Mouse (Mus musculus) embryonic fibroblast, embryonic 13.5 days (primary cell): ENCODE data around the gene Hspb8. TPM values are rescaled to one million over a fixed set of nuclear protein-coding genes. Genes with fewer than 3 reads are reported as not detected.

Experiments
- H3K27ac ChIP-seq: 2 replicates; pipeline ENCODE4 v1.5.1; 2012; ENCODE audit warnings: low read length, control low read depth, inconsistent platforms; ENCODE audit not compliant: insufficient read depth
- H3K4me1 ChIP-seq: 2 replicates; pipeline ENCODE4 v1.6.1; 2011; ENCODE audit warnings: low read length; ENCODE audit not compliant: control insufficient read depth, insufficient read depth
- H3K4me3 ChIP-seq: 2 replicates; pipeline ENCODE4 v1.5.1; 2011; ENCODE audit warnings: mild to moderate bottlenecking, control low read depth, low read length; ENCODE audit not compliant: insufficient read depth
- CTCF ChIP-seq: IDR thresholded peaks from 2 replicates; pipeline ENCODE4 v1.5.1; 2011; ENCODE audit warnings: mild to moderate bottlenecking, control low read depth, low read length, moderate library complexity, borderline replicate concordance; ENCODE audit not compliant: insufficient read depth
- POLR2A ChIP-seq: IDR thresholded peaks from 2 replicates; pipeline ENCODE4 v1.6.1; 2011; ENCODE audit warnings: low read depth, mild to moderate bottlenecking, control low read depth, low read length, moderate library complexity
- polyA plus RNA-seq: library from polyadenylated mRNA; stranded (reverse); fragments of >200 nt; gene quantifications from 2 replicates; pipeline ENCODE4 v1.2.4, GENCODE M21; 2011; ENCODE audit warnings: low read depth; ENCODE audit not compliant: missing spikeins, insufficient read length

Hspb8 gene
- polyA plus RNA-seq, 1 experiment = 46.5 TPM

DNA sequence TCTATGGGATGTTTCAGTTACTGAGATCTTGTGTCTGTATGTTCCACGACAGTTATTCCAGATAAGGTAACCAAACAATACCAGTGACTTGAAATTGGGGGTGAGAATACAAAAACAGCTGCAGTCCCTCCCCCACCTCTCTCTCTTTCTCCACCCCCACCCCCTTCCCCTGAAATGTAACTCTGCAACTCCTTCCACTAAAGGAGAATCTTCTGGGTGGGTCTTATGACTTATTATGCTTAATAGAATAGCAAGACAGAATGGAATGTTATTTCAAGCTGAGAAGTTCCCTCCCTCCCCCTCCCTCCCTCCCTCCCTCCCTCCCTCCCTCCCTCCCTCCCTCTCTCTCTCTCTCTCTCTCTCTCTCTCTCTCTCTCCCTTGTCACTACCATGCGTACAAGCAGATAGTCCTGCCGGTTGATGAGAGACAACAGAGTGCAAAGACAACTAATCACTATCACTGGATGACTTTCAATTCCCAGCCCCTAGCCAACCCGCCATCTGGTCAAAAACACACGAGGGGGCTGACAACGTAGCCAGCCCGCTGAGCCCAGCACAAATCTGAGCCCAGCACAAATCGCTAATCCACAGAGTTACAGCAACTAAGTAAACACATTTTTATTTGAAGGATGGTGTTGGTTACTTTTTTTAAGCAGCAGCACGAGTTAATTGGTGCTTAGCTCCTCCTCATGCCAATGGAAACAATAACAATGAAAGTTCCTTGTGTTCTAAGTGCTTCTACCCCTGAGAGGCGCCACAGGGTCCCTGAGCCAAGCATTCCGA, 25.9 kb upstream of the Hspb8 start:
- H3K4me3 ChIP-seq = no peak overlapping the region
- 0 out of 2 replicates have a peak overlapping the region, but pooled peaks have one; percentile 42 for H3K27ac ChIP-seq
- TF ChIP-seq POLR2A = no peak
- TF ChIP-seq CTCF = no peak
- H3K4me1 ChIP-seq = peaks cover 3% of the 10 kb centered on the region

DNA sequence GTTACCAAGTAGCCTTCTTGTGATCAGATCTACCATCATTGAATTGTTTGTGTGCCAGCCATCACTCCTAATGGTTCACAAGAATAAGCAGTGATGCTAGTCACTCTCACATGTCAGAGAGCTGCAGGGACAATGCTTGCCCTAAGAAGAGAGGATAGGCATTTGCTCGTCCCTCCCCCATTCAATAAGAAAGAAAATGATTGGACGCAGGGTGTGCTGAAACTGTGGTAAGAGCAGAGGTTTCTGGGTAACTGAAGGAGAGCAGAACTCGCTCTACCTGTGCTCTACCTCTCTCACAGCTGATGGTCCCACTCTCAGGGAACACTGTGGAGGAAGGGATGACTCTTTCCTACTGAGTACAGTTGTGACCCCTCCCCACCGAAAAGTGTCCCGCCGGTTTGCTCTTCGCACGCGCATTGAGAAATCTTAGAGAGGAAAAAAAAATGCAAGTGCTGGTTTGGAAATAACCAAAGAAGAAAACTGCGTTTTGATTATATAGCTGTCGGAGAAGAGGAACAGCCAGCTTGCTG, 25.2 kb upstream of the Hspb8 start:
- no peak overlapping the region for H3K4me3 ChIP-seq
- TF ChIP-seq CTCF (no peak), POLR2A (no peak)

DNA sequence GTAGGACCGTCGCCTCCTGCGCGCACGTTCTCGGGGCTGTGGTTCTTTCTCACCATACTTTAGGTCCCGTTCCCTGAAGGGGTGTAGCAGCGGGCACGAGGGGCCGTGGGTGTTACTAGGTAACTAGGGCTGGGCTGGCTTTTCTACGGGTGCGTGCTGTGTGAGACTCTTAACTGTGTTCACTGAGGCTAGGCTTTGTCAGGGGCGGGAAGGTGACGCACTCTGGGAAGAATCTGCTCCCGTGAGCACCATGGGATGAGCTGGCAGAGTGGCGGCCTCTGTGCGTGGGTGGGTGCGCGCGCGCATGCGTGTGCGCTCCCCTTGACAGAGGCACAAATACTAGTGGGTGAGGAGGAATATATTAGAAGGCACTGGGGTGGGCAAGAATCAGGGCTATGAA, 23.9 kb upstream of the Hspb8 start:
- H3K4me1 ChIP-seq = peaks cover 3% of the 10 kb centered on the region
- peak overlapping the region; percentile 38; the same call in 1 of the 2 replicates for H3K27ac ChIP-seq
- peak overlapping the region; percentile 14 for H3K4me3 ChIP-seq
- peak; percentile 54 for TF ChIP-seq POLR2A
- TF ChIP-seq CTCF = no peak

More for the DNA sequence above, 25.2 kb upstream of the Hspb8 start:
- peaks cover 3% of the 10 kb centered on the region for H3K4me1 ChIP-seq
- peak overlapping the region; percentile 42; the same call in 1 of the 2 replicates for H3K27ac ChIP-seq

DNA sequence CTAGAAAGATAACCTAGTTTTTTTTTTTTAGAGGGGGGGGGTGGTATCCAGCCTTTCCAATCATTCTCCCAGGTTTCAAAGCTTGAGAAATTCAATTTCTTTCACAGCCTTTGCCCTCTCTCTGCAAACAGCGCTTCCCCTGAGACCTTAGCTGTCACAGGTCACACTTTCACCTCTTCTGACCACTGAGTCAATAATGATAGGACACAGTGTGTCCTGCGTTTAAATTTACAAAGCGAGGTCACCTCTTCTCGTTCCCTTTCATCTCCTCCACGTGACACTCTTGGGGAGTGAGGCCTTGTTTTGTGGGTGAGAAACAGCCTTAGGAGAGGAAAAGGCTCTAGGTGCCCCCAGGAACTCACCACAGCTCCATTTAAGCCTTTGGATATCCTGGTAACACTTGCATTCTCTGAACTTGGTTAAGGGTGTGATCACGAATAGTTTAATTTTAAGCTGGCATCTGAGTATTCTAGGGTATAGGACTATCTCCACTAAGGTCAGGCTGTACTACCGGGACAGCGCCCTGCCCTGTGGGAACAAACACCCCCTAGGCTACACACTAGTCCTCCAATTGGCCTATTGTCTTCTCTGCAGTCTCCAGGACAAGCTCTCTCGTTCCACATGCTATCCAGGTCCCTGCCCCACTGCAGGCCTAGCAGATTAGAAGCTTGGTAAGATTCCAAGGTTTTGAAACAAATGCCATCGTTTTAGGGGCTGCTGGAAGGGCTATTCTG, 23.1 kb upstream of the Hspb8 start:
- Histone ChIP-seq H3K4me1 (peaks cover 3% of the 10 kb centered on the region), H3K4me3 (peak overlapping the region; percentile 14), H3K27ac (peak overlapping the region; percentile 38; the same call in 1 of the 2 replicates)
- TF ChIP-seq CTCF = no peak
- no peak for TF ChIP-seq POLR2A

DNA sequence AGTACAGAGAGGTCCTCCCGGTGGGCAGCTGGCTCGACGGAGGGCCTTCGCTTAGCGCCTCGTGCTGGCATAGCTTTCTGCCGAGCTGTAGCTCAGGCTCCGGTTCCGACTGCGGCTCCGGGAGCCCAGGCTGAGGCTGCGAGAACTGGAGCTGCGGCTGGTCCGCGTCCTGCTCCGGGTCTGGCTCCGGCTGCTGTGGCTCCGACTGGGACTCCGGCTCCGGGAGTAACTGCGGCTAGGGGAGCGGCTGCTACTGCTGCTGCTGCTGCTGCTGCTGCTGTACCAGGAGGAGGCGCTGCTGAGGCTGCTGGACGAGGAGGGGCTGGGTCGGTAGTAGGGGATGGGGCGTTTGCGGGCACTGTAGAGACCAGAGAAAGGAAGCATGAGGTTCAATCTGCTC, 21.9 kb upstream of the Hspb8 start:
- Histone ChIP-seq H3K4me3 (no peak overlapping the region), H3K27ac (no peak overlapping the region), H3K4me1 (peaks cover 5% of the 10 kb centered on the region)
- no peak for TF ChIP-seq CTCF
- TF ChIP-seq POLR2A = no peak

DNA sequence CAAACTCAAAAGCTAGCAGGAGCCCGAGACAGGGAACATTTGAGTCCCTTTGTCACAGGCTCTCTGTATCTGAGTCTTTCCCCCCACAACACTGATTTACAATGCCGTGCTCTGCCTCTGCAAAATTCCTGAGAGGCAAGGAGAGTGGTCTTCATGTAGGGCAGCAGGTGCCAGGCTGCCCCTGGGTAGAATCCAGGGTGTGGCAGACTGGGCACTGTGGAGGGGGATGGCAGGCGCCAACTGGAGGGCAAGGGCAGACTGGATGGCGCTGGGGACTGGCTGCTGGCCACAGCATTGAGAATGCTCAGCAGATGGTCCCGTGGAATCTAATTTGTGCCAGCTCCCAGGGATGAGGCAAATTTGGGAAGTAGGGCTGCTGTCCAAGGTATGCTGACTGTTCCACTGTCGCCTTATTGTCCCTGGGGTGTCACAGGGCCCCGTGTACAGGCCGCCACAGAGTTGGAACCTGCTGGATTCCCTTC, 20.8 kb upstream of the Hspb8 start:
- H3K4me3 ChIP-seq = no peak overlapping the region
- TF ChIP-seq POLR2A = no peak
- TF ChIP-seq CTCF = no peak
- peaks cover 5% of the 10 kb centered on the region for H3K4me1 ChIP-seq
- no peak overlapping the region for H3K27ac ChIP-seq

DNA sequence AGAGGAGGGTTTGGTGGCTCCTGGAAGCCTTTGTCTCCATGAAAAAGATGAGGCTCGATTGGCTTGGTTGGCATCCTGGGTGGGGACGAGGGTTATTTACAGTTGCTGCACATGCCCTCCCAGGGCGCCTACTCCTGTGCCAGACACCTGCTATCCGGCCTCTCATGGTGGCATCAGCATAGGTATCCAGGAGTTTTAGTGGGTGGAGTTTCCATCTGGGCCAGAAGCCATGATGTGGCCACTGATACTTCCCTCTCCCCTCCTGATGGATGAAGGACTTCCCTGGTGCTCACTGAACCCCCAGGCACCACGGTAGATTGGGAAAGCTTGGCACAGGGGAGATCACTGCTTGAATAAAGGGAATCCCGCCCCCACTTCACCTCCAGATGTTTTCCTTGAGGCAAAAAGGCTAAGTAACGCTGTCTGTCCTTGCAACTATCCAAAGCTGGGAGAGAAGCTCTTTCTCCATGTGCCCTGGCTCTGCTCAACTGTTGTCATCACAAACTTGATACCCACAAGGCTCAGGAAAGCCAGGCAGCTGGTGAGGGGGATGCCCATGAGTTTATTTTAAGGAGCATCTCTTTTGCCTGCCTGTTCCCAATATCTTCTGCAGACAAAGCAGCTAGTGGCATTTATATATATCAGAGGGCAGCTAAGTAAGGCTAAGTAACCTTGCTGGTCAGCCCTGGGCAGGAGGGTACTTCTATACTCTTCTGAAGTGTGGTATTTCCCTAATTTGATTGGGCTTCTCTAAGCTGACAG, 20.2 kb upstream of the Hspb8 start:
- no peak overlapping the region for H3K4me3 ChIP-seq
- H3K27ac ChIP-seq = no peak overlapping the region
- H3K4me1 ChIP-seq = peaks cover 4% of the 10 kb centered on the region
- TF ChIP-seq POLR2A (no peak), CTCF (no peak)

DNA sequence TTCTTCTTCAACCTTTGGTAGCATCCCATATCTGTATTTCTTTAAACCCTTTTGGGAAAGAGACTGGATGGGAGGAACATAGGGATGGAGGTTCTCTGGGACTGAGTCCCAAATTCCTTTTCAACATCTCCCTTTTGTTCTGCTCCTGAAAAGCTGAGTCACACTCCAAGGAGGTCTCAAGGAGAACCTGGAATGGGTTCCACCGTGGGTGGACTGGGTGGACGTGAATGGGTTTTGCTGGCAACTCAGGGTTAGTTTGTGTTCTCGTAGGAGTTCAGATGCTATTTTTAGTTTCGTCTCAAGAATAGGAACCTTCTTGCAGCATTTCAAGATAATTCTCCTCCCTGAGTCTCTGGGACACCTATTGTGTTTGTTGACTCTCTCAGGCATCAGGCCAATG, 17.6 kb upstream of the Hspb8 start:
- no peak overlapping the region for H3K4me3 ChIP-seq
- H3K4me1 ChIP-seq = 0 out of 2 replicates have a peak, but pooled peaks cover 2% of the 10 kb centered on the region
- H3K27ac ChIP-seq = peak overlapping the region; percentile 16; the same call in 1 of the 2 replicates
- no peak for TF ChIP-seq POLR2A
- TF ChIP-seq CTCF = no peak

DNA sequence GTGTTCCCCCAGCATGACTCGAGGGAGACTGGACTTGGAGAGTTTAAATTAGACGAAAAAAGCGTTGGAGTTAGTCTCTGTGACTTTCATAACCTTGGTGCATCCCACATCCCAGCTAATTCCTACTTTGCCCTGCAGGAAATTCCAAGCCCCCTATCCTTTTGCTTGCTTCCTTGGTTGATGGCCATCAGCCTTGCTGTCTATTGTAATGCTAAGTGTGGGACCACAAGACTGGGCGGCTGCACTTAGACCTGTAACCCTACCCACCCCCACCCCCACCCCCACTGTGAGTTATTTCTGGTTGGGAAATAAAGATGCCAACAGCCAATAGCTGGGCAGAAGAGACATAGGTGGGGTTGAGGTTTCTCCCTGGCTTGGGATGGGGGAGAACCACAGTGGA, 15.7 kb upstream of the Hspb8 start:
- TF ChIP-seq CTCF (no peak), POLR2A (no peak)
- no peak overlapping the region for H3K27ac ChIP-seq
- no peak overlapping the region for H3K4me3 ChIP-seq
- H3K4me1 ChIP-seq = 0 out of 2 replicates have a peak, but pooled peaks cover 2% of the 10 kb centered on the region
